Mouse (Mus musculus) embryonic stem cell, embryonic (primary cell): ENCODE measurements around the gene Mtm1.
"Not testable (repeated sequence)": the region's sequence is repeated elsewhere in the genome, so short reads cannot be mapped to it uniquely, and the experiment has no call there.

ENCODE experiments used
- CTCF ChIA-PET, 4 experiments: fragments of 300-600 bp in 2 of 4; fragments of 350-600 bp in 2 of 4; sonication (Branson Sonifier 250); formaldehyde crosslinking; loops; one replicate each; lab custom pipeline; 2022; ENCODE audit warnings: inconsistent platforms in 2 of 4; lab: Charles Lee
- POLR2A ChIA-PET, 4 experiments: fragments of 300-600 bp in 2 of 4; fragments of 350-600 bp in 2 of 4; sonication (Branson Sonifier 250); formaldehyde crosslinking; loops; one replicate each; lab custom pipeline; 2022; ENCODE audit warnings: antibody characterized with exemption in 4 of 4, inconsistent platforms in 1 of 4; lab: Charles Lee

Mtm1 gene

DNA sequence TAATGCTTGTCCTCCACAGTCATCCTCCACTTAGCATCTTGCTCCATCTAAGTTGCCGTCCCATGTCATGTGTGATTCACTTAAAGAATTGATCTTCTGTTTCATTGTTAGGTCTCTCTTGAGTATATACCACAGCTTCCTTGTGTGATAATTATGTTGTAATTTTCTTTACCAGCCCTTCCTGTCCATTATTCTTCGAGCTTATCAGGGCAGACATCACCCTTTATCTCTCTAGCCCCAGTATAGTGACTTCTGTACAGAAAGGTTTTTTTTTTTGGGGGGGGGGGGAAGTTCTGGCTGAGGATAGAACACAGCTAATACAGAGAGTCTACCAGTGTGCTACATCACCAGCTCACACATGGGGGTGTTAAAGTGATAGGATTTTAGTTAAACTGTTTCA, 53.7 kb downstream of the Mtm1 start:
- POLR2A ChIA-PET, result interaction anchor here in 1 of 4 experiments (0.7 kb wide), 1 partner anchor 1752 kb away, joined by 6 read pairs; no protein-coding TSS in a partner anchor
- CTCF ChIA-PET, result no interaction called here

DNA sequence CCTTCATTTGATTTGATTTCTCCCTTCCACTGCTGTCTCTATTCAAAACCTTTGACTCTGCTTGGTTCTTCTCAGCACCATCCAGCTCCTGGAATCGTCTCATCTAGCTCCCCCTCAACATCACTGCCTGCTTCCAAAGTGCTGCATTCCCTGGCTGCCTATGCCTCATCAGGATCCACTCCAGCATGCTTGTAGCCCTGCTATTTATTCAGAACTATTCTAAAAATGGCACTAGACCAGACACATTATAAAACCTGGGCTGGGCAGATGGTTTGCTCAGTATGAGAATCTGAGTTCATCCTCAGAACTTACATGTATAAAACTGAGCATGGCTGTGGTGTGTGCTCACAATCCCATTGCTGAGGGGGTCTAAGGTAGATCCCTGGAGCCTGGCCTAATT, 58.4 kb downstream of the Mtm1 start:
- POLR2A ChIA-PET, result no interaction called here
- CTCF ChIA-PET, result no interaction called here

DNA sequence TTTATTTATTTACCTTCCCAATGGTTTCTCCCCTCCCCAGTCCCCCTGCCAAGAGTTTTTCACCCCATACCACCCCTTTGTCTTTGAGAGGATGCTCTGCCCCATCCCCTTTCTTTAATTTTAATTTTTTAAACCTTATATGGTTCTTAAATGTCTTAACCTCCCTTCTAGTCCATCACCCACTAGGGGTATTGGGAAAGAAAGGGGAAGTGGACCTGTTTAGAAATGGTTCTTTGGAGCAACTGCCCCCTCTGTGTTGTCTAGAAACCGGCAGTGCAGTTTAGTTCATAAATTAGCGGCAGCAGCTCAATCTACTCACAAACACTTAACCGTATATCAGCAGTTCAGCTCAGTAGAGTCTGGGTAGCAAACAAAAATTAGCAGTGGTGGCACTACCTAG, 63.6 kb downstream of the Mtm1 start:
- POLR2A ChIA-PET, result no interaction called here
- CTCF ChIA-PET, result no interaction called here

DNA sequence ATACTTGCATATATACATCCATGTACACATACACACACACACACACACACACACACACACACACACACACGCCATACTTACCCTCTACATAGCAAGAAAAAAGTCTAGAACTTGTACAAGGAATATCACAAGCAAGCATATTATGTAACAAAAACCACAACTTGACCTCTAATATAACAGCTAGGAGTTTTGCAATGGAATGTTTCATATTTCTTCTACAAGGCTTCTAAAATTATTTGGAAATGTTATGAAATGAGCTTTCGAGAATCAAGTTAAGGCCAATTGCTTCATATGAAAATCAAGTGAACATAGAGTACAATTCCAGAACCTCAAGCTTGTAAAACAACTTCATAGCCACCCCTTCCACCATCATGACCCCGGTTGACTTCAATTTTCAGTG, 74.9 kb downstream of the Mtm1 start:
- CTCF ChIA-PET, result no interaction called here
- POLR2A ChIA-PET, result no interaction called here

DNA sequence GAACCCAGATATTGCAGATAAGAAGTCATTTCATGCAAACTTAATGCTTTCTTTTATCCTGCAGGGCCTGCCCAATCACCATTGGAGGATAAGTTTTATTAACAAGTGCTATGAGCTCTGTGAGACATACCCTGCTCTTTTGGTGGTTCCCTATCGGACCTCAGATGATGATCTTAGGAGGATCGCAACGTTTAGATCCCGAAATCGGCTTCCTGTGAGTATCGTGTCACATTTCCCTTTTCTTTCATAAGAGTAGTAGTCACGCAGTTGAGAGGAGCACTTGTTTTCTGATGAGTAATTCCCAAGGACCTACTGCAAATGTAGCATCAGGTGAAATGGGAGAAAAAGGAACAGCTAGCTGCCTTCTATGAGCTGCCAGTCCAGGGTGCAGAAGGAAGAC, 76.5 kb downstream of the Mtm1 start:
- ChIA-PET POLR2A (no interaction called here), CTCF (no interaction called here)

DNA sequence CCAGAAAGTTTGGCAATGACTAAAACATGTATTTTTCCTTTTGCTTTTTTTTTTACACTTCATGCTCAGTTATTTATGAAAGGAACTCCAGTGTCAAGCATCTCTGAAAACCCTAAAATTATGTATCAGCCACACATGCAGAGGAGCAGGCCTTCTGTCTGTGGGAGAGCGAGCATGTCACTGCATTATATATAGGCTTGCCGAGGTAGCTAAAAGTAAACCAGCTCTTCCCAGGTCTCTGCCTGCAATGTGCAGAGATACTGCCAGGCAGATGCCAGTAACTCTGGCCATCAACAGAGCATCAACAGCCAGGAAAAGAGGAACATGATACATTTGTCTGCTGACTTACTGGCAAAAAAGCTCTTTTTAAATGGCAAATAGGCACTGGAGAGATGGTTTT, 83.6 kb downstream of the Mtm1 start:
- ChIA-PET CTCF (no interaction called here), POLR2A (no interaction called here)

DNA sequence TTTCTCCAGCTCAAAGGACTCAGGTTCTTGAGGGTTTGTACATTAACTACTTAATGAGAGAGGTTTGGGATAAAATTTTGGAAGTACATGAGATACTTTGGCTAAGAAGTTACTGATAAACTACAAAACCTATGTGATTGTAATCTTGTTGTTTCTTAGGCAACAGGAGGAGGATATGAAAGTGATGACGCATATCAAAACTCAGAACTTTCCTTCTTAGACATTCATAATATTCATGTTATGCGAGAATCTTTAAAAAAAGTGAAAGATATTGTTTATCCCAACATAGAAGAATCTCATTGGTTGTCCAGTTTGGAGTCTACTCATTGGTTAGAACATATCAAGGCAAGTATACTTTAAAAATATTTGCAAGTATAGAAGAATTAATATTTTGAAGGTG, 85.4 kb downstream of the Mtm1 start:
- CTCF ChIA-PET, result no interaction called here
- POLR2A ChIA-PET, result no interaction called here

DNA sequence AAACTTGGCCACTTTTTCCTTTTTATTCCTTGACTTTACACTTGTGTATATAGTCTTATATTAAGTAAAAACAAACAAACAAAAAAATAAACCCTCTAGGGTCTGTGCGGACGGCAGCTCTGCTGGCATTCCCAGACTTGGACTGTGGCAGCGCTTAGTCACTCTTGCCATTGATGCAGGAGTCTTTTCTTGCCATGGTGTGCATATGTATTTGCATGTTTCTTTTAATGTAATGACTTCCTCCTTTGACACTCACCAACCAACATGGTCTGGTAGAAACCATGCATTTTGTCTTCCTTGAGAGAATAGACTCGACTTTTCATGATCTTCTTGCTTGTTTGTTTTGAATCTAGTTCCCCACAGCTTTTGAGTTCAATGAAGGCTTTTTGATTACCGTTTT, 91.6 kb downstream of the Mtm1 start:
- POLR2A ChIA-PET, result no interaction called here
- CTCF ChIA-PET, result interaction anchor here in 1 of 4 experiments (0.6 kb wide), 1 partner anchor 616 kb away, joined by 4 read pairs; no protein-coding TSS in a partner anchor

DNA sequence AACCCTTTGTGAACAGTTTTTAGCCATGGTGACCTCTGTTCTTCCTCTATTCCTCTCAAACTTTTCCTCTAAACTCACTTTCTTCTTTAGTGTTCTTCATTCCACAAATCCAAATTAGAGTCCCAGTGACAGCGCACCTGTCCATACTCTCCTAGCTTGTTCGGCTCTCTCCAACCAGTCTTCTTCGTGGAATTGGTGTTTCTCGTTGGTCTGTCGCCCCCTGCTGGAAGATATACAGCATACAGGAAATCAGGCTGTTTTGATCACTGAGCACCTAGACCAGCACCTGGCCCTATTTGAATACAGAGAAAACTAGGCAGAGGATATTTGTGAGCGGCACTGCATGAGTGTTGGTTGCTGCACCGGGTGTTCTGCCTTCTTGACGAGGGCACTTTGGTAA, 100.7 kb downstream of the Mtm1 start:
- POLR2A ChIA-PET, result interaction anchor here in 1 of 4 experiments (0.7 kb wide), 1 partner anchor 9 kb away, joined by 3 read pairs; no protein-coding TSS in a partner anchor
- CTCF ChIA-PET, result interaction anchor here in 3 of 4 experiments (0.5 to 1.3 kb wide), 5 partner anchors 9 to 729 kb away, joined by 3 to 7 read pairs (median 4); no protein-coding TSS in a partner anchor

DNA sequence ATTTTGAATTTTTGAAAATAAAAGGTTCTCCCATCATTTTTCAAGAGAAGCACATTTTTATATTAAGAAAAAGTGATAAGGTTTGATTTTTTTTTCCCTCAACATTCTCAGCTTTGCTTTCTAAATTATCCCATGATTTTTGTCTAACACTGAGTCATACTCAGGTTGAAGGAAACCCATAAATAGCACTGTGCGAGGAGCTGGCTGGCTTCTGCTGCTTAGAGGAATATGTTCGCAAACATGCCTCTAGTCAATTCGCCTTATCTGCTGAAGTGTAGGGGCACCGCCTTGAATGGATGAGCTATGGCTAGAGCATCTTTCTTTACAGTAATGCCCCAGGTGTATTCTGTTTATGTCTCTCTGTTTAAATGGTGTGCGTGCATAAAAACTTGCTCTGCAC, 103.8 kb downstream of the Mtm1 start:
- ChIA-PET CTCF (no interaction called here), POLR2A (no interaction called here)

DNA sequence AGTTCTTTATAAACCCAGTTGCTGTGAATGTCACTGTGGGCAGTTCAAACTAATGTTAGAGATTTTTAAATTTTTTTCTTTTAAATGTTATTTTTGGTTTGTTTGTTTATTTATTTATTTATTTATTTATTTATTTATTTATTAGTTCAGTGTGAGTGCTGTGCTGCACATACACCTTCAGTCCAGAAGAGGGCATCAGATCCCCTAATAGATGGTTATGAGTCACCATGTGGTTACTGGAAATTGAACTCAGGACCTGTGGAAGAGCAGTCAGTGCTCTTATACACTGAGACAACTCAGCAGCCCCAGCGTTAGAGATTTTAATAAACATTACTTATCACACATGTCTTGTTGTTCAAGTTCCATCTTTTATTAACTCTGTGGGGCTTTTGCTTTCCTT, 141.5 kb downstream of the Mtm1 start:
- ChIA-PET POLR2A (no interaction called here), CTCF (no interaction called here)

DNA sequence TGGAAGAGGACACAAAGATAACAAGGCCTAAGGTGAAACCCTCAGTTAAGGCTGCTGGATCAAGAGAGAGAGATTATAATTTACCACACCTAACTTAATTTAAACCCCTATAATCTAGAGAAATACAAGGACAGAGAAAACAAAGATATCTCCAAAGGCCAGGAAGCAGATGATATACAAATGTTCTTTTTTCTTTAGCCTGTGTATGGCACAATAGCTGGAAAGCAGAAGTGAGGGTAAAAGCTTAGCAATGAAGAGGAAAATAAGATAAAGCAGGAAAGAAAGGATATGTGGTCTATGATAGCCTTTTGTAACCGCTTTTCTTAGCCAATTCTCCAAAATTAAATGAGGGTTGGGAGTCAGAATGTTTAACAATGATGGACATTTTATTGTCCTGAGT, 144.8 kb downstream of the Mtm1 start:
- POLR2A ChIA-PET, result no interaction called here
- CTCF ChIA-PET, result interaction anchor here in 1 of 4 experiments (0.7 kb wide), 1 partner anchor 981 kb away, joined by 8 read pairs; no protein-coding TSS in a partner anchor

DNA sequence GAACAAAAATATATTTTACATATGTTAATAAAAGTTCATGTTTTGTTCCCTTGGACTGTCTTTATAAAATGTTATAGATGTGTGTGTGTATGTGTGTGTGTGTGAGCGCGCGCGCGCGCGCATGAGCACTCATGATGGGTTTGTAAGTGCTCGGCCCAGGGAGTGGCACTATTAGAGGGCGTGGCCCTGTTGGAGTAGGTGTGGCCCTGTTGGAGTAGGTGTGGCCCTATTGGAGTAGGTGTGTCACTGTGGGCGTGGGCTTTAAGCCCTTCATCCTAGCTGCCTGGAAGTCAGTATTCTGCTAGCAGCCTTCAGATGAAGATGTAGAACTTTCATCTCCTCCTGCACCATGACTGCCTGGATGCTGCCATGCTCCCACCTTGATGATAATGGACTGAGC, 151.2 kb downstream of the Mtm1 start:
- CTCF ChIA-PET, result not testable (repeated sequence)
- POLR2A ChIA-PET, result interaction anchor here in 1 of 4 experiments (0.7 kb wide), 1 partner anchor 977 kb away, joined by 3 read pairs; no protein-coding TSS in a partner anchor

DNA sequence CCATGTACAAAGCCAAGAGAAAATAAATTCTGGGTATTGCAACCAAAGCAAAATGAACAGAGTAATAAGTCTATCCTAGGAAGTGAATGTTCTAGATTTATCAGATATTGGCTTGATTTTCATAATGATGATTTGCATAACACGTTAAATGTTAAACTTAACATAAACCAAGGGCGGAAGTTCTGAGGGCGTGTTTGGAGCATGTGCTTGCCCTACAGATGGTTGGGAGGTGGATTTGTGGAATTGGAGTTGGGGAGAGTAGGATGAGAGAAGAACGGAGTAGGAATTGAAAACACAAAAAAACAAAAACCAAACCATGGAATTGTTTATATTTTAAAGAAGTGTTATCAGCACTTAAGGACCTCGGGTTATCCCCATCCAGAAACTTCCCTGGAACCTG, 153.5 kb downstream of the Mtm1 start:
- CTCF ChIA-PET, result interaction anchor here in 3 of 4 experiments (0.7 to 1.1 kb wide), 3 partner anchors 168 to 1544 kb away, joined by 3 read pairs; no protein-coding TSS in a partner anchor
- POLR2A ChIA-PET, result no interaction called here

DNA sequence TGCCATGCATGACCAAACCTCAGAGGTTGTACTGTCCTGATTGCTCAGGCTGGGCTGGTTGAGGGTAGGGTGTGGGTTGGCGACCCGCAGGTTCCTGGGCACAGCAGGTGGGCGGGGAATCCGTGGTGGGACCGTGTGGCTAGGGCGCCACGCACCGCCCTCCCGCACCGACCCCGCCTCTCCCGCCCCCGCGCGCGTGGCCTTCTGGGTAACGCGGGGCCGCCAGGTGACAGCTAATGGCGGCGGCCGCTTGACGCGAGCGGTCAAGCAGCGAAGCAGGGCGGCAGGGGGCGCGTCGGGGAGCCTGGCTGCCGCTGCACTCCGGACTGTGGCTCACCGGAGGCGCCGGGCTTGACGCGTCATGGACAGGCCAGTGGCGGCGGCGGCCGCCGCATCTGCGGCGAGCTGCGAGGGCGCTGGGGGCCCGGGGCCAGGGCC, 154.0 kb downstream of the Mtm1 start, which contains the start of gene Mtmr1:
Gene Mtmr1, plus strand, starts transcription at position 207 of the 438 bp plus-strand sequence.
- CTCF ChIA-PET, result interaction anchor here in 3 of 4 experiments (0.7 to 1.1 kb wide), 3 partner anchors 167 to 1544 kb away, joined by 3 read pairs; no protein-coding TSS in a partner anchor
- POLR2A ChIA-PET, result interaction anchor here in 2 of 4 experiments (0.6 to 1.0 kb wide), 2 partner anchors 191 to 258 kb away, joined by 3 read pairs; partner anchors contain the start of gene Hmgb3 (in 1 of the 2)

DNA sequence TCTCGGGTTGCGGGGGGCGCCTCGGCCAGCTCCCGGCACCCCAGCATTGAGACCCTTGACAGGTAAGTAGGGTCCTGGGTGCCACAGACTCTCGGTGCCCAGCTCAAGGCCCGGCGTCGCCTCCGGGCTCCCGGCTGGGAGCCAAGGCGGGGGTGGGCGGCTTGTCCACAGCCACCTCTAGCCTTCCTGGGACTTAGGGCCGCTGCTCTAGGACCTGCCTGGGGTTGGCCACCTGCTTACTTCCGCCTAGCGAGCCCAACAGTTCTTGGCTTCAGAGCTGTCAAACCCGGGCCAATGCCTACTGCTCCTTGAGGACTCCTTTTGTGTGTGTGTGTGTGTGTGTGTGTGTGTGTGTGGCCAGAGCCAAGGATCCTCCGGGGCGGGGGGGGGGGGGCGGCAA, 154.4 kb downstream of the Mtm1 start:
- ChIA-PET CTCF (interaction anchor here in 2 of 4 experiments (1.0 to 1.1 kb wide), 2 partner anchors 167 to 1543 kb away, joined by 3 read pairs; no protein-coding TSS in a partner anchor), POLR2A (interaction anchor here in 2 of 4 experiments (0.6 to 1.0 kb wide), 2 partner anchors 191 to 257 kb away, joined by 3 read pairs; partner anchors contain the start of gene Hmgb3 (in 1 of the 2))
